In the genomic region with DNA sequence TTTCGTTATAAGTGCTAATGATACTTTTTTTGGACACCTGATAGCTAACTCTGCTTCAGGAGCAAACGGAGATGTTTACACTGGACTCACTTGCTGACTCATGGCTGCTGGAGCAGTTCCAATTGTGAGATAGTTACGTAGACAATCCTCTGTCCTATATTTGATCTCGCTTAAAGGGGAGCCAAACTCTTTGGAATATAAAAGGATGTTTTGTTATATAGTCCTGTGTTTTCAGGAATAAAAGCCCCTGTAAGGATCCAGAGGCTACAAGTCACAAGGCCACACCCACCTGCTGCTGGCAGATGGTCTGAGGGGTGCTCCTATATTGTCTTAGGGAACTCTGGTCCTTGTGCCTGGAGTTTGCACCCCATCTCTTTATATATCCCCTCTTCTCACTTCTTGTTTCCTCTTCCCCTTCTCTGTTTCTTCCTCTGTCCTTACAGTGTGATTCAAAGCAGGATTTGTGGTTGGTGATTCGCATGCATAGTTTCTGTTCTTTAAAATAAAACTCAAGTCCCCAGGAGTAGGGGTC, we compare ENCODE assay signal across 8 mouse cellular contexts.
A peak's percentile ranks its signal among the peaks of the same experiment; 100 is the strongest.
DNase-seq lines count a peak whose midpoint lies in the region; ATAC-seq and TF ChIP-seq lines count a peak whose summit lies in the region.

No protein-coding gene starts in this region.

- H3K4me2 ChIP-seq in CH12.LX (ENCODE audit: insufficient read depth, low read depth, poor library complexity, severe bottlenecking): peak overlapping the region; percentile 51
- H3K4me2 ChIP-seq in heart, embryonic 11.5 days: peak overlapping the region; percentile 6; the same call in 1 of the 2 replicates
- H3K4me2 ChIP-seq in liver, embryonic 14.5 days (ENCODE audit: low read depth): peak overlapping the region; percentile 63
- no peak overlapping the region for H3K4me2 ChIP-seq in stomach, postnatal 0 days (replicated peaks; ENCODE audit: low read depth)
- H3K4me2 ChIP-seq in hindbrain, embryonic 14.5 days (replicated peaks): no peak overlapping the region

- H3K27me3 ChIP-seq in CH12.LX (replicated peaks): no peaks in the 10 kb centered on the region
- no peaks in the 10 kb centered on the region for H3K27me3 ChIP-seq in heart, embryonic 11.5 days (ENCODE audit: control insufficient read depth, insufficient read depth, low read length)
- H3K27me3 ChIP-seq in liver, embryonic 14.5 days (ENCODE audit: control insufficient read depth, insufficient read depth, low read length): no peaks in the 10 kb centered on the region
- H3K27me3 ChIP-seq in stomach, postnatal 0 days (ENCODE audit: control insufficient read depth, insufficient read depth, low read length): no peaks in the 10 kb centered on the region
- H3K27me3 ChIP-seq in hindbrain, embryonic 14.5 days (ENCODE audit: control insufficient read depth, insufficient read depth, low read length): no peaks in the 10 kb centered on the region

- TF ChIP-seq POLR2A in CH12.LX (IDR thresholded peaks at IDR 0.05; ENCODE audit: low read depth, low read length): no peak

- ATAC-seq in heart, embryonic 11.5 days (replicated peaks; ENCODE audit: insufficient number of reproducible peaks, low FRiP score, low TSS enrichment): 0 out of 2 replicates have a peak, but pooled peaks have one; percentile 70
- peak; percentile 79 for ATAC-seq in liver, embryonic 14.5 days (ENCODE audit: insufficient read depth)
- ATAC-seq in stomach, postnatal 0 days (ENCODE audit: low FRiP score, low TSS enrichment): peak; percentile 70
- no peak for ATAC-seq in hindbrain, embryonic 14.5 days (ENCODE audit: low FRiP score)

- intact Hi-C loops in heart, postnatal 25 days (cut with DNase I): loop anchor here (5.0 kb wide), 1 partner anchor 33 kb away; no protein-coding TSS in a partner anchor

- DNase-seq in heart, adult 11 months: peak; percentile 97
- no peak for DNase-seq in heart, postnatal 25 days (ENCODE audit: low spot score)
- DNase-seq in CH12.LX (ENCODE audit: extremely low read depth): peak; percentile 68
- peak; percentile 90 for DNase-seq in c-Kit-positive CD71-positive TER-119-positive erythroid progenitor cells, embryonic 14.5 days (ENCODE audit: low spot score)
- peak; percentile 83 to 89 (median 85) for DNase-seq in liver, embryonic 14.5 days (ENCODE audit: low read depth in 3 of 3, low spot score in 3 of 3)
- peak; percentile 54 for DNase-seq in stomach, postnatal 0 days (ENCODE audit: low spot score)
- no peak for DNase-seq in hindbrain, embryonic 14.5 days (ENCODE audit: low spot score)

- H3K36me3 ChIP-seq in CH12.LX (replicated peaks in 1 of 2; ENCODE audit: control insufficient read depth in 1 of 2, insufficient read depth in 1 of 2, low read length in 1 of 2): peaks cover 8 to 31% of the 10 kb centered on the region in 2 experiments
- no peaks in the 10 kb centered on the region for H3K36me3 ChIP-seq in heart, embryonic 11.5 days (ENCODE audit: control insufficient read depth, insufficient read depth, low read length)
- H3K36me3 ChIP-seq in liver, embryonic 14.5 days (replicated peaks; ENCODE audit: control insufficient read depth, insufficient read depth, low read depth): no peaks in the 10 kb centered on the region; the same call in 1 of the 2 replicates
- H3K36me3 ChIP-seq in stomach, postnatal 0 days (ENCODE audit: control insufficient read depth, insufficient read depth, low read length): no peaks in the 10 kb centered on the region
- H3K36me3 ChIP-seq in hindbrain, embryonic 14.5 days (replicated peaks; ENCODE audit: control insufficient read depth, insufficient read depth): no peaks in the 10 kb centered on the region

- H3K9ac ChIP-seq in CH12.LX (ENCODE audit: insufficient read depth, low read depth): peak overlapping the region; percentile 28; the same call in 1 of the 2 replicates
- H3K9ac ChIP-seq in heart, embryonic 11.5 days (ENCODE audit: low read depth, low read length): no peak overlapping the region
- H3K9ac ChIP-seq in liver, embryonic 14.5 days (replicated peaks): peak overlapping the region; percentile 63
- H3K9ac ChIP-seq in stomach, postnatal 0 days (ENCODE audit: low read length): no peak overlapping the region
- no peak overlapping the region for H3K9ac ChIP-seq in hindbrain, embryonic 14.5 days

- no peak overlapping the region for H3K4me3 ChIP-seq in CH12.LX (replicated peaks in 1 of 3; ENCODE audit: low read depth in 2 of 3, low read length in 2 of 3, poor library complexity in 1 of 3)
- no peak overlapping the region for H3K4me3 ChIP-seq in heart, embryonic 11.5 days (ENCODE audit: low read depth, low read length)
- H3K4me3 ChIP-seq in liver, embryonic 14.5 days (ENCODE audit: insufficient read depth in 1 of 2, low read depth in 2 of 2, low read length in 2 of 2): peak overlapping the region in 1 of 2 experiments; percentile 18; a peak in 1 of 4 replicates
- H3K4me3 ChIP-seq in stomach, postnatal 0 days (ENCODE audit: low read depth, low read length): no peak overlapping the region
- no peak overlapping the region for H3K4me3 ChIP-seq in hindbrain, embryonic 14.5 days (replicated peaks; ENCODE audit: low read length)

- TF ChIP-seq RAD21 in CH12.LX (IDR thresholded peaks at IDR 0.05; ENCODE audit: low read depth, low read length): no peak

- TF ChIP-seq EP300 in CH12.LX (IDR thresholded peaks at IDR 0.05; ENCODE audit: low read length): peak; percentile 98
- TF ChIP-seq EP300 in liver, embryonic 14.5 days (IDR thresholded peaks at IDR 0.05; ENCODE audit: low read depth): peak; percentile 59
- TF ChIP-seq EP300 in stomach, postnatal 0 days (optimal IDR thresholded peaks at IDR 0.05): no peak

- TF ChIP-seq CTCF in CH12.LX (conservative IDR thresholded peaks at IDR 0.05 in 1 of 2, IDR thresholded peaks at IDR 0.05 in 1 of 2; ENCODE audit: low read depth in 2 of 2, low read length in 2 of 2): no peak
- TF ChIP-seq CTCF in liver, embryonic 14.5 days (IDR thresholded peaks at IDR 0.05; ENCODE audit: low read depth): no peak
- no peak for TF ChIP-seq CTCF in stomach, postnatal 0 days (IDR thresholded peaks at IDR 0.05; ENCODE audit: low read depth)

- WGBS in heart, embryonic 11.5 days (ENCODE audit: insufficient replicate concordance): 37% methylated on average over 5 of the region's 5 CpGs
- 24% methylated on average over 5 of the region's 5 CpGs for WGBS in liver, embryonic 14.5 days (ENCODE audit: insufficient replicate concordance)
- 16% methylated on average over 5 of the region's 5 CpGs for WGBS in stomach, postnatal 0 days
- WGBS in hindbrain, embryonic 14.5 days: 61% methylated on average over 5 of the region's 5 CpGs

- dilution Hi-C loops in CH12.LX (cut with MboI; ENCODE audit: extremely low pct_ligation_motif_present, extremely low pct_unique_long_range_greater_than_20kb, low sequenced_read_pairs): no loop called here

- H3K27ac ChIP-seq in CH12.LX (ENCODE audit: insufficient read depth, low read depth): peak overlapping the region; percentile 62
- peak overlapping the region; percentile 46 for H3K27ac ChIP-seq in heart, embryonic 11.5 days (ENCODE audit: low read depth, low read length)
- peak overlapping the region; percentile 90 for H3K27ac ChIP-seq in liver, embryonic 14.5 days
- H3K27ac ChIP-seq in stomach, postnatal 0 days (replicated peaks): no peak overlapping the region
- H3K27ac ChIP-seq in hindbrain, embryonic 14.5 days: no peak overlapping the region

- H3K79me2 ChIP-seq in CH12.LX (replicated peaks; ENCODE audit: control insufficient read depth, extremely low read depth, insufficient read depth, poor library complexity, severe bottlenecking): peaks cover 72% of the 10 kb centered on the region

- H3K4me1 ChIP-seq in CH12.LX (ENCODE audit: control insufficient read depth in 1 of 2, insufficient read depth in 2 of 2): peaks cover 14 to 86% of the 10 kb centered on the region in 2 experiments
- peaks cover 41% of the 10 kb centered on the region for H3K4me1 ChIP-seq in heart, embryonic 11.5 days (ENCODE audit: control insufficient read depth, insufficient read depth, low read length)
- H3K4me1 ChIP-seq in liver, embryonic 14.5 days (replicated peaks; ENCODE audit: control insufficient read depth in 2 of 2, insufficient read depth in 2 of 2, low read length in 1 of 2): peaks cover 45% of the 10 kb centered on the region in 2 experiments
- H3K4me1 ChIP-seq in stomach, postnatal 0 days (replicated peaks; ENCODE audit: control insufficient read depth, insufficient read depth): peaks cover 10% of the 10 kb centered on the region
- peaks cover 30% of the 10 kb centered on the region for H3K4me1 ChIP-seq in hindbrain, embryonic 14.5 days (replicated peaks; ENCODE audit: control insufficient read depth, insufficient read depth, low read length)

- in situ Hi-C loops in CH12.LX (cut with MboI; ENCODE audit: low pct_ligation_motif_present, low pct_unique_long_range_greater_than_20kb, low sequenced_read_pairs): no loop called here

- H3K9me3 ChIP-seq in CH12.LX (replicated peaks; ENCODE audit: low read length): no peaks in the 10 kb centered on the region
- H3K9me3 ChIP-seq in heart, embryonic 11.5 days (replicated peaks; ENCODE audit: control insufficient read depth, low read length): no peaks in the 10 kb centered on the region
- no peaks in the 10 kb centered on the region for H3K9me3 ChIP-seq in liver, embryonic 14.5 days (ENCODE audit: control insufficient read depth, low read length)
- H3K9me3 ChIP-seq in stomach, postnatal 0 days (ENCODE audit: control insufficient read depth, low read length): no peaks in the 10 kb centered on the region
- H3K9me3 ChIP-seq in hindbrain, embryonic 14.5 days (ENCODE audit: control insufficient read depth, low read length): no peaks in the 10 kb centered on the region

TF ChIP-seq in CH12.LX, 34 proteins besides CTCF, POLR2A, EP300 and RAD21 (continues in another document):
- no peak for TF ChIP-seq KAT2A (IDR thresholded peaks at IDR 0.05; ENCODE audit: insufficient replicate concordance, low read length)
- TF ChIP-seq TCF12 (IDR thresholded peaks at IDR 0.05; ENCODE audit: low read depth, low read length): 0 out of 2 replicates have a peak, but pooled peaks have one; percentile 26
- TF ChIP-seq JUND (conservative IDR thresholded peaks at IDR 0.05; ENCODE audit: low read depth, low read length): peak; percentile 65
- TF ChIP-seq USF2 (conservative IDR thresholded peaks at IDR 0.05; ENCODE audit: low read depth, low read length): no peak
- TF ChIP-seq SIN3A (IDR thresholded peaks at IDR 0.05; ENCODE audit: low read length): peak; percentile 32; the same call in 1 of the 2 replicates
- TF ChIP-seq GABPA (IDR thresholded peaks at IDR 0.05; ENCODE audit: insufficient replicate concordance, low read depth, low read length): no peak
- TF ChIP-seq ETS1 (conservative IDR thresholded peaks at IDR 0.05; ENCODE audit: low read depth, low read length): peak; percentile 60
- peak; percentile 76 for TF ChIP-seq MEF2A (IDR thresholded peaks at IDR 0.05; ENCODE audit: borderline replicate concordance, low read depth, low read length)
- TF ChIP-seq UBTF (IDR thresholded peaks at IDR 0.05; ENCODE audit: low read depth, low read length): no peak
- no peak for TF ChIP-seq MAZ (IDR thresholded peaks at IDR 0.05; ENCODE audit: low read depth, low read length)
- no peak for TF ChIP-seq E2F4 (IDR thresholded peaks at IDR 0.05; ENCODE audit: insufficient replicate concordance, low read depth, low read length)
- TF ChIP-seq RCOR1 (conservative IDR thresholded peaks at IDR 0.05; ENCODE audit: low read depth, low read length): 0 out of 2 replicates have a peak, but pooled peaks have one; percentile 34

Comparison
In these comparisons a context has a peak if more than half of its experiments do, and no peak if none do; other contexts are left out.
1. DNase-seq: peak in heart, adult 11 months (single experiment), CH12.LX (single experiment), c-Kit-positive CD71-positive TER-119-positive erythroid progenitor cells, embryonic 14.5 days (single experiment), liver, embryonic 14.5 days (3 of 3) and stomach, postnatal 0 days (single experiment); none in heart, postnatal 25 days (single experiment) and hindbrain, embryonic 14.5 days (single experiment).
2. H3K27ac ChIP-seq: peak in CH12.LX (single experiment), heart, embryonic 11.5 days (single experiment) and liver, embryonic 14.5 days (single experiment); none in stomach, postnatal 0 days (single experiment) and hindbrain, embryonic 14.5 days (single experiment).
3. H3K4me2 ChIP-seq: peak in CH12.LX (single experiment), heart, embryonic 11.5 days (single experiment) and liver, embryonic 14.5 days (single experiment); none in stomach, postnatal 0 days (single experiment) and hindbrain, embryonic 14.5 days (single experiment).
4. H3K9ac ChIP-seq: peak in CH12.LX (single experiment) and liver, embryonic 14.5 days (single experiment); none in heart, embryonic 11.5 days (single experiment), stomach, postnatal 0 days (single experiment) and hindbrain, embryonic 14.5 days (single experiment).